Mouse (Mus musculus): ENCODE data around the gene Tsr3. TPM values are rescaled to one million over a fixed set of nuclear protein-coding genes. Genes with fewer than 3 reads are reported as not detected.

Tsr3 gene
- polyA plus RNA-seq, 1 experiment, result 1.5 TPM

DNA sequence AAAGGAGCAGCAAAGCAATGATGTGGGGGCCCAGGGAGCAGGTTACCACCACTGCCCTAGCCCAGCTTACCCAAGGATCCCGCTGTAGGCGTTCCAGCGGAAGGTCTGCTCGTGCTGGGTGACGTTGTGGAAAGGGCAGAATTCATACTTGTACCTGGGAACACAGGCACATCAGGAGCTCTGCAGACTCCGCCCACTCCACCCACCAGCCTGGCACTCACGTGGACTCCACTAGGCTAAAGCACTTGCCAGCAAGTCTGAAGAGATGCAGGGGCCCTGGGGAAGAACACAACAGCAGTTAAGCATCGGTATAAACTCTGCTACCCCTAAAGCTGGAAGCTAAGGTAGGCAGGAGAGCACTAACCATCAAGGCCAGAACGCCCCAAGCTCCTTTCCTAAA lies 4.3 kb upstream of the Tsr3 start:
- peaks cover 31% of the 10 kb centered on the region for H3K36me3 ChIP-seq (ENCODE audit: control insufficient read depth)
- H3K4me1 ChIP-seq (ENCODE audit: control insufficient read depth), result peaks cover 22% of the 10 kb centered on the region
- no peaks in the 10 kb centered on the region for H3K27me3 ChIP-seq (ENCODE audit: control insufficient read depth)
- H3K4me3 ChIP-seq (replicated peaks), result no peak overlapping the region
- H3K9me3 ChIP-seq (ENCODE audit: control insufficient read depth, low read length), result no peaks in the 10 kb centered on the region
- no peak for TF ChIP-seq GATA1 (IDR thresholded peaks at IDR 0.05; ENCODE audit: low read length)
- no peak for TF ChIP-seq TAL1 (IDR thresholded peaks at IDR 0.05; ENCODE audit: low read length)

DNA sequence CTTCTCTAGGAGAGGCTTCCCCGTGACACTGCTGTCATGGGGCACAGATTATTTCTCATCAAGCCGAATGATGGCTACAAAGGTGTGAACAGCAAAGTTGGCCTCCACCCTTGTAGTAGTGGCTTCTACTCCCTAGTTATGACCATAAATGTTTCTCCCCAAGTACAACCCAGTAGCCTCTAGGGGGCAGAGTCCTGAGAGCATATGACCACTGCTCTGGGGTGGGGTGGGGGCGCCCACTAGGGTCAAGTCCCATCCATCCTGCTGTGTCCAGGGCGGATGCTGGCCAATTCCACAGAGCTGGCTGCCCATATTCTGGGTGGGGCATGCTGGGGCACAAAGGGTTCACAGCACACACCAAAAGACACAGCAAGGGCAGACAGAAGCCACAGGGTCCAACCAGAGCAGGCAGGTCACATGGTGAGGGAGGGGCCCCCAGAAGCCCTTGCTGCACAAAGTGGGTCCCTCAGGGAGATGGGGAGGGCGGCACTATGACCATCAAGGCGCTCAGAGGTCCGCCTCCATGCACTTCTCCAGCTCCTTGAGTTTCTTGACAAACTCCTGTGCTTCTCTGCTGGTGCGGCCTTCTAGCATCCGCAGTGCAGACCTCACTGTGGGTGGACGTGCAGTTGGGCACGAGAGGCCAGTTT lies 3.3 kb downstream of the Tsr3 start:
- no peak for TF ChIP-seq GATA1 (IDR thresholded peaks at IDR 0.05; ENCODE audit: low read length)
- TF ChIP-seq TAL1 (IDR thresholded peaks at IDR 0.05; ENCODE audit: low read length), result no peak
- peaks cover 37% of the 10 kb centered on the region for H3K4me1 ChIP-seq (ENCODE audit: control insufficient read depth)
- no peaks in the 10 kb centered on the region for H3K27me3 ChIP-seq (ENCODE audit: control insufficient read depth)
- H3K4me3 ChIP-seq (replicated peaks), result no peak overlapping the region
- H3K36me3 ChIP-seq (ENCODE audit: control insufficient read depth), result peaks cover 36% of the 10 kb centered on the region
- H3K9me3 ChIP-seq (ENCODE audit: control insufficient read depth, low read length), result no peaks in the 10 kb centered on the region

DNA sequence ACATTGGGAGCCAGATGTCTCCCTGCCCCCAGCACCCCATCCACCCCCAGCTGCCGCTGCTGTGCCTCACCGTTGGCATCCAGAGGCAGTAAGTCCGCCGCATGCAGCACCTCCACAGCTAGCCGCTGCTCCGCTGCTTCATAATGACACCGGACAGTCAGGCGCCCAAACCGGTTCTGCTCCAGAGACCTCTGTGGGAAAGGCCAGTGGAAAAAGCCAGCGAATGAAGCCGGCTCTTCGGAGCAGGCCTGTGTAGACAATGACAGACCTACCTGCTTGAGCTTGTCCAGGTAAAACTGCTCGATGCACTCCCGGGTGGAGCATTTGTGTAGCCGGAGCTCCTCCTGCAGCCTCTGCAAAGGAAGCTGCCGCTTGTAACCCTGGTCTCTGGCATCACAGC lies 4.3 kb downstream of the Tsr3 start:
- H3K9me3 ChIP-seq (ENCODE audit: control insufficient read depth, low read length), result no peaks in the 10 kb centered on the region
- TF ChIP-seq TAL1 (IDR thresholded peaks at IDR 0.05; ENCODE audit: low read length), result no peak
- no peak for TF ChIP-seq GATA1 (IDR thresholded peaks at IDR 0.05; ENCODE audit: low read length)
- H3K27me3 ChIP-seq (ENCODE audit: control insufficient read depth), result peaks cover 2% of the 10 kb centered on the region; the same call in 1 of the 2 replicates
- no peak overlapping the region for H3K4me3 ChIP-seq (replicated peaks)
- peaks cover 36% of the 10 kb centered on the region for H3K36me3 ChIP-seq (ENCODE audit: control insufficient read depth)
- H3K4me1 ChIP-seq (ENCODE audit: control insufficient read depth), result peaks cover 33% of the 10 kb centered on the region

DNA sequence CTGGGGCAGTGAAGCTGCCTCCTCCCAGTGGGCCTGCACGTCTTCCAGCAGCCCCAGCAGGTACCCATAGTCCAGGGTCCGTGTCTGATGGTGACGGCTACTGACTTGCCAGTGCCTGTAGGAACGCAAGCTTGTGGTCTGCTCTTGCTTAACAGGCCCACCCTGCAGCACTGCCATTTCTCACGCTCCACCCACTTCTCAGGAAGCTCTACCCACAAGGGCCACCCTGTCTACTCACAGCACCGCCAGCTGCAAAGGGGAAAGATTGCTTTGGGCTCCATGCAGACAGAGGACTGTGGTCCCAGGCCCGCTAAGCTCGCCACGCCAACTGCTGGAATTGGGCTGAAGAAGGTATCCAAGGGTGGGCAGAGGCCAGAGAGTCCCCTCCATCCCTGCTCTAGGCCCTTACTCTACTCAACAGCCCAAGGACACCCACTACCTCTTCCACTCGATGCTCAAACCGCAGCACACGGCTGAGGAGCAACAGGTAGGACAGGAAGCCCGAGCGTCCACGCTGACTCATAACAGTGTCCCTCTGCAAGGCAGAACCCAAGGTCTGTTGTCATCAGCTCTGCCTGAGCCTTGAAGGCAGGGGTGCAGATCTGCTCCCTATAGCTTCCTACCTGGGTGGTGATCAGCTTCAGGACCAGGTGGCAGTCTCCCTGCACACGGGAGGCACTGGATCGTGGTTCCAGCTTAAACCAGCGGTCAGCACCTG lies 8.2 kb downstream of the Tsr3 start:
- TF ChIP-seq GATA1 (IDR thresholded peaks at IDR 0.05; ENCODE audit: low read length), result no peak
- TF ChIP-seq TAL1 (IDR thresholded peaks at IDR 0.05; ENCODE audit: low read length), result no peak
- Histone ChIP-seq H3K9me3 (ENCODE audit: control insufficient read depth, low read length) (no peaks in the 10 kb centered on the region), H3K36me3 (ENCODE audit: control insufficient read depth) (peaks cover 17% of the 10 kb centered on the region), H3K27me3 (ENCODE audit: control insufficient read depth) (peaks cover 29% of the 10 kb centered on the region), H3K4me3 (replicated peaks) (no peak overlapping the region), H3K4me1 (ENCODE audit: control insufficient read depth) (peaks cover 6% of the 10 kb centered on the region; the same call in 1 of the 2 replicates)

DNA sequence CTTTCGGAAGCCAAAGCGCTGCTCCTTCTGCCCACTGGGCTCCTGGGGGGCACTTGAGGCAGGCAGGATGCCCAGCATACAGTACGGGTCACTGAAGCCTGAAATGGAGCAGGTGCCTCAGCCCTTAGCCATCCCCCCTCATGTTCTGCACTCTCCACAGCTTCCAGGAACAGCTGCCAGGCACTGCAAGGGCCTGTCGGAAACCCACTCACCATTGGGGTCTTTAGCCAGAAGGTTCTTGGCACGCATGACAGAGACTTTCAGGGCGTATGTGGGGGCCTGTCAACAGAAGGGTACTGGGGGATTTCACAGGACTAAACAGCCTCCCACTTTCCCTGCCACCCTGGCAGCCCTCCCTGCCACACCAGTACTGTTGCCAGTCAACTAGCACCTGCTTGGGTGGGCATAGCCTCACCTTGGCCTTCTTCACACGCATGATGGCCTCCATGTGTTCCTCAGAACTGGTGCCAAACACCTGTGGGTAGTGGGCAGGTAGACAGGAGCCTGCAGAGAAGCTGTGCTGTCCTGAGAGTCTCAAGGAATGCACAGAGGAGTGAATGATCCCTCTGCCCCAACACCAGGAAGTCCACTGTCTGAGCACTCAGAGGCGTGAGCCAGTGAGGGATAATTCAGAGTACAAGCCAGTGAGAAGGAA lies 10.3 kb downstream of the Tsr3 start:
- Histone ChIP-seq H3K9me3 (ENCODE audit: control insufficient read depth, low read length) (no peaks in the 10 kb centered on the region; the same call in 1 of the 2 replicates), H3K27me3 (ENCODE audit: control insufficient read depth) (peaks cover 50% of the 10 kb centered on the region), H3K4me1 (ENCODE audit: control insufficient read depth) (peaks cover 4% of the 10 kb centered on the region; the same call in 1 of the 2 replicates), H3K36me3 (ENCODE audit: control insufficient read depth) (no peaks in the 10 kb centered on the region; the same call in 1 of the 2 replicates), H3K4me3 (replicated peaks) (no peak overlapping the region)
- TF ChIP-seq TAL1 (IDR thresholded peaks at IDR 0.05; ENCODE audit: low read length) (no peak), GATA1 (IDR thresholded peaks at IDR 0.05; ENCODE audit: low read length) (no peak)

DNA sequence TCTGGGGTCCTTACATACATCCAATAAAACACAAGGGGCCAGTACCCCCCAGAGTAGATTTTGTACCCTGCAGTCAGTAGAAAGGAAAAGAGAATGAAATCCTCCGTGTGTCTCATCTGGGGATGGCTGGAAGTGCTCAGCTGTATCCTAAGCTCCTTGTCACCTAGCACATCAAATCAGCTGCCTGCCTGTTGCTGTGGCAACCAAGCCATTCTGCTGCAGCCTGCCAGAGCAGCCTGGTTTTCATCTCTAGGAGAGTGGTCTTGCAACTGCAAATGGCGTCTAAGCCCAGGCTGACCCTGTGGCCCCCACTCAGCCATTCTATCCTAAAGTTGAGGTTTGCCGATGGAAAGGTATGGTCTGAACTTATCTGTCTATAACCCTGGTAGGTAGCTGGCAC lies 12.7 kb downstream of the Tsr3 start:
- TF ChIP-seq GATA1 (IDR thresholded peaks at IDR 0.05; ENCODE audit: low read length), result no peak
- no peak for TF ChIP-seq TAL1 (IDR thresholded peaks at IDR 0.05; ENCODE audit: low read length)
- Histone ChIP-seq H3K4me1 (ENCODE audit: control insufficient read depth) (peaks cover 13% of the 10 kb centered on the region), H3K36me3 (ENCODE audit: control insufficient read depth) (no peaks in the 10 kb centered on the region), H3K27me3 (ENCODE audit: control insufficient read depth) (peaks cover 71% of the 10 kb centered on the region), H3K9me3 (ENCODE audit: control insufficient read depth, low read length) (no peaks in the 10 kb centered on the region; the same call in 1 of the 2 replicates), H3K4me3 (replicated peaks) (no peak overlapping the region)

DNA sequence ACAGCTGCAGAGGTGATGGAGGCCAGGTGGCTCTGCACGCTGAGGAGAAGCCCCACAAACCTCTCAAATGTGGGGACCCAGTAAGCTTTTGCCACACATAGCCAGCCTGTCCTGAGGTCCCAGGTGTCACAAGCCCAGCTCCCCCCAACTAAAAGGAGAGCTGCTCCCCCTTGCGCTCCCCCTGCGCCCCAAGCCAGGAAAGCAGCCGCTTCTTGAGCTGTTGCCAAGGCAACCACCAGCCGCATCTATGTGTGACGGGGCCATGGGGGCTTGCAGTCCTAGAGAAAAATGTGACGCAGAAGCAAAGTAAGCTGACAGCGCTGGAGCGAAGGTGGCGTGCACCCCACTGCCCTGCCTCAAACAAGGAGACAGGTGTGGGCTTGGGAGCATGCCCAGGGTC lies 13.8 kb downstream of the Tsr3 start:
- Histone ChIP-seq H3K36me3 (ENCODE audit: control insufficient read depth) (peaks cover 3% of the 10 kb centered on the region), H3K27me3 (ENCODE audit: control insufficient read depth) (peaks cover 71% of the 10 kb centered on the region), H3K9me3 (ENCODE audit: control insufficient read depth, low read length) (no peaks in the 10 kb centered on the region; the same call in 1 of the 2 replicates), H3K4me3 (replicated peaks) (no peak overlapping the region), H3K4me1 (ENCODE audit: control insufficient read depth) (peaks cover 9% of the 10 kb centered on the region)
- TF ChIP-seq GATA1 (IDR thresholded peaks at IDR 0.05; ENCODE audit: low read length) (no peak), TAL1 (IDR thresholded peaks at IDR 0.05; ENCODE audit: low read length) (no peak)

DNA sequence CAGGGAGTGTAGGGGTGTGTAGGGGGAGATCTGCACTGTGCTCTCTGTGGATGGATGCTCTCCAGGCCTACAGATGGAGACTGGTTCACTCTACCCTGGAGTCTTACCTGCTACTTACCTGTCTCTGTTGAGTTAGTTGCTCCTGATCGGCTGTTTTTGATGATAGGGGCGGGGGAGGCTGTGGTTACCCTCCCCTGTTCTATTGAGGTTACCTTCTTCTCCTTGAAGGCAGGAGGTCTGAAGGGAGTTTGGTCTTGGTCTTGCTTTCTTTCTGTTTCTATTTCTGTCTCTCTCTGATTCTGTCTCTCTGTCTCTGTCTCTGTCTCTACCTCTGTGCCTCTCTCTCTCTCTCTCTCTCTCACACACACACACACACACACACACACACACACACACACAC lies 15.1 kb downstream of the Tsr3 start:
- peaks cover 9% of the 10 kb centered on the region for H3K4me1 ChIP-seq (ENCODE audit: control insufficient read depth)
- peaks cover 69% of the 10 kb centered on the region for H3K27me3 ChIP-seq (ENCODE audit: control insufficient read depth)
- H3K36me3 ChIP-seq (ENCODE audit: control insufficient read depth), result peaks cover 16% of the 10 kb centered on the region
- TF ChIP-seq GATA1 (IDR thresholded peaks at IDR 0.05; ENCODE audit: low read length) (no peak), TAL1 (IDR thresholded peaks at IDR 0.05; ENCODE audit: low read length) (no peak)
- H3K9me3 ChIP-seq (ENCODE audit: control insufficient read depth, low read length), result no peaks in the 10 kb centered on the region; the same call in 1 of the 2 replicates
- H3K4me3 ChIP-seq (replicated peaks), result no peak overlapping the region
